Mouse (Mus musculus) liver, postnatal 0 days (tissue): ENCODE measurements around the gene Gxylt1. TPM values are rescaled to one million over a fixed set of nuclear protein-coding genes. Genes with fewer than 3 reads are reported as not detected.
A peak's percentile ranks its signal among the peaks of the same experiment; 100 is the strongest.

Experiments used
- ATAC-seq: fragments of 200-750 bp; cut with Nextera tagmentation; 2 replicates; pipeline ENCODE4 v1.8.0; 2017; ENCODE audit warnings: mild to moderate bottlenecking, moderate library complexity
- DNase-seq: peaks from one replicate; pipeline ENCODE4 v3.0.0-alpha.2; 2016
- H3K27ac ChIP-seq: fragments of 300-500 bp; sonication (generic); 2 replicates; pipeline ENCODE4 v1.5.1; 2014; ENCODE audit warnings: antibody characterized with exemption, moderate library complexity, mild to moderate bottlenecking, low read depth
- H3K27me3 ChIP-seq: fragments of 300-500 bp; sonication (generic); 2 replicates; pipeline ENCODE4 v1.6.1; 2014; ENCODE audit warnings: low read length, control low read depth, mixed read lengths; ENCODE audit not compliant: insufficient read depth
- H3K36me3 ChIP-seq: fragments of 300-500 bp; sonication (generic); replicated peaks from 2 replicates; pipeline ENCODE4 v1.6.1; 2014; ENCODE audit warnings: mild to moderate bottlenecking, control low read depth, low read length, moderate library complexity, mixed read lengths; ENCODE audit not compliant: insufficient read depth
- H3K4me1 ChIP-seq: fragments of 300-500 bp; sonication (generic); 2 replicates; pipeline ENCODE4 v1.6.1; 2014; ENCODE audit warnings: antibody characterized with exemption, mild to moderate bottlenecking, control low read depth; ENCODE audit not compliant: insufficient read depth
- H3K4me2 ChIP-seq: fragments of 300-500 bp; sonication (generic); 2 replicates; pipeline ENCODE4 v1.6.1; 2014; ENCODE audit warnings: low read depth, mild to moderate bottlenecking, low read length, moderate library complexity, mixed read lengths
- H3K4me3 ChIP-seq: fragments of 300-500 bp; sonication (generic); 2 replicates; pipeline ENCODE4 v1.5.1; 2014; ENCODE audit warnings: low read depth, low read length
- H3K9ac ChIP-seq: fragments of 300-500 bp; sonication (generic); replicated peaks from 2 replicates; pipeline ENCODE4 v1.6.1; 2014; ENCODE audit warnings: mild to moderate bottlenecking, moderate library complexity
- H3K9me3 ChIP-seq: fragments of 300-500 bp; sonication (generic); 2 replicates; pipeline ENCODE4 v1.6.1; 2016; ENCODE audit warnings: mild to moderate bottlenecking, control low read depth, low read length, mixed read lengths
- CTCF ChIP-seq: sonication (generic); IDR thresholded peaks from 2 replicates; pipeline ENCODE4 v1.5.1; 2016; ENCODE audit warnings: antibody characterized with exemption, low read depth
- EP300 ChIP-seq: IDR thresholded peaks from 2 replicates; pipeline ENCODE4 v1.6.1; 2016; ENCODE audit warnings: antibody characterized with exemption, low read depth, mild to moderate bottlenecking
- WGBS: fragments of 180-500 bp; shearing (Covaris S2); extraction: QIAGEN DNeasy Blood & Tissue Kit; methylation state at CpG from one replicate; pipeline ENCODE4 v1.1.7; 2014; ENCODE audit not compliant: insufficient replicate concordance; 5-methylcytosine and 5-hydroxymethylcytosine counted together
- polyA plus RNA-seq: library from polyadenylated mRNA; unstranded; fragments of >200 nt; fragmentation: Nextera tagmentation; extraction: Ambion mirVana; gene quantifications from 2 replicates; pipeline ENCODE4 v1.2.1, GENCODE M21; 2015

Gxylt1 gene
- polyA plus RNA-seq, 1 experiment from 2014 or later = 2.0 TPM

- Histone ChIP-seq H3K4me1 (no peaks in the 10 kb centered on the region), H3K4me2 (no peak overlapping the region), H3K9me3 (no peaks in the 10 kb centered on the region), H3K9ac (no peak overlapping the region), H3K4me3 (no peak overlapping the region), H3K36me3 (no peaks in the 10 kb centered on the region), H3K27ac (no peak overlapping the region), H3K27me3 (no peaks in the 10 kb centered on the region)
- WGBS = 43% methylated on average over 5 of the region's 5 CpGs
- no peak for TF ChIP-seq CTCF
- ATAC-seq = no peak
- DNase-seq = peak; percentile 33
These were observed 73.0 kb downstream of the Gxylt1 start for GRCm38 (mm10) chr15:93201956-93202355.

- Histone ChIP-seq H3K27me3 (no peaks in the 10 kb centered on the region), H3K27ac (no peak overlapping the region), H3K9me3 (peaks cover 4% of the 10 kb centered on the region; the same call in 1 of the 2 replicates), H3K4me2 (no peak overlapping the region), H3K36me3 (no peaks in the 10 kb centered on the region), H3K4me1 (no peaks in the 10 kb centered on the region), H3K9ac (no peak overlapping the region), H3K4me3 (no peak overlapping the region)
- DNase-seq (no peak), ATAC-seq (no peak)
- TF ChIP-seq EP300 (no peak), CTCF (no peak)
- WGBS = 67% methylated on average over 12 of the region's 12 CpGs
These were observed 83.4 kb downstream of the Gxylt1 start for GRCm38 (mm10) chr15:93191387-93192145.

Other genes starting within 250 kb of the Gxylt1 start
- 25.7 and 26.4 TPM in 2 replicates for gene Yaf2, start 61.8 kb upstream of the Gxylt1 start, polyA plus RNA-seq
- gene Zcrb1, start 123.2 kb upstream of the Gxylt1 start, polyA plus RNA-seq = 55.1 and 58.8 TPM in 2 replicates
- gene Pphln1, start 123.2 kb upstream of the Gxylt1 start, polyA plus RNA-seq = 8.6 and 11.3 TPM in 2 replicates